Mouse (Mus musculus) MEL (cell line): ENCODE measurements at regions not wholly inside any gene's neighbourhood (a gene's known extent, or its start where the extent isn't known, plus 50 kb on each side); places are given as distances from the start of the nearest gene placed in this dataset.

Experiments used
- DNase-seq: peaks from one replicate; pipeline ENCODE4 v3.0.0; 2011; ENCODE audit warnings: low read depth, low spot score
- H3K27ac ChIP-seq: 2 replicates; pipeline ENCODE4 v1.5.1; 2012; ENCODE audit warnings: low read depth, mild to moderate bottlenecking, control low read depth, low read length, moderate library complexity; ENCODE audit not compliant: control insufficient read depth
- H3K27me3 ChIP-seq, 2 experiments: fragments of 150-350 bp in 1 of 2; sonication (generic) in 1 of 2; 2 replicates each; pipeline ENCODE4 v1.6.1; 2012; ENCODE audit warnings: low read length in 2 of 2, mild to moderate bottlenecking in 2 of 2, improper control_type of control experiment in 1 of 2, moderate library complexity in 1 of 2; ENCODE audit not compliant: insufficient read depth in 2 of 2, control insufficient read depth in 1 of 2
- H3K36me3 ChIP-seq, 2 experiments: 2 replicates each; pipeline ENCODE4 v1.6.1; 2012 to 2014; ENCODE audit warnings: low read length in 2 of 2, improper control_type of control experiment in 1 of 2, inconsistent platforms in 1 of 2, mild to moderate bottlenecking in 1 of 2; ENCODE audit not compliant: insufficient read depth in 2 of 2, control insufficient read depth in 1 of 2
- H3K4me1 ChIP-seq, 2 experiments: fragments of 150-350 bp in 1 of 2; sonication (generic) in 1 of 2; 2 replicates each; pipeline ENCODE4 v1.6.1; 2012; ENCODE audit warnings: low read length in 2 of 2, improper control_type of control experiment in 1 of 2, mild to moderate bottlenecking in 1 of 2; ENCODE audit not compliant: insufficient read depth in 2 of 2, control insufficient read depth in 1 of 2
- H3K4me3 ChIP-seq, 2 experiments: fragments of 150-350 bp in 1 of 2; sonication (generic) in 1 of 2; 2 replicates each; pipeline ENCODE4 v1.5.1; 2012; ENCODE audit warnings: low read depth in 2 of 2, low read length in 2 of 2, mild to moderate bottlenecking in 2 of 2, moderate library complexity in 2 of 2, control low read depth in 1 of 2, improper control_type of control experiment in 1 of 2; ENCODE audit not compliant: control insufficient read depth in 1 of 2, insufficient read depth in 1 of 2
- H3K79me2 ChIP-seq: 2 replicates; pipeline ENCODE4 v1.6.1; 2012; ENCODE audit warnings: mild to moderate bottlenecking, low read length, moderate library complexity; ENCODE audit not compliant: control insufficient read depth, poor library complexity, insufficient read depth
- H3K9ac ChIP-seq: 2 replicates; pipeline ENCODE4 v1.6.1; 2012; ENCODE audit warnings: low read depth, mild to moderate bottlenecking, control low read depth, low read length, moderate library complexity; ENCODE audit not compliant: control insufficient read depth, poor library complexity, severe bottlenecking
- H3K9me3 ChIP-seq: fragments of 150-350 bp; sonication (generic); replicated peaks from 2 replicates; pipeline ENCODE4 v1.6.1; 2012; ENCODE audit warnings: mild to moderate bottlenecking, low read length, improper control_type of control experiment, moderate library complexity; ENCODE audit not compliant: insufficient read depth
- CTCF ChIP-seq, 3 experiments: IDR thresholded peaks in 2 of 3; conservative IDR thresholded peaks in 1 of 3; 2 replicates each; pipeline ENCODE4 v1.5.1; 2011 to 2012; ENCODE audit warnings: low read length in 3 of 3, low read depth in 2 of 3, mild to moderate bottlenecking in 2 of 3, improper control_type of control experiment in 1 of 3, inconsistent platforms in 1 of 3, mixed read lengths in 1 of 3, moderate library complexity in 1 of 3; ENCODE audit not compliant: control insufficient read depth in 1 of 3, insufficient read depth in 1 of 3, poor library complexity in 1 of 3, severe bottlenecking in 1 of 3
- E2F4 ChIP-seq: IDR thresholded peaks from 2 replicates; pipeline ENCODE4 v1.6.1; 2011; ENCODE audit warnings: low read depth, low read length, improper control_type of control experiment, borderline replicate concordance
- EP300 ChIP-seq, 2 experiments: IDR thresholded peaks; 2 replicates each; pipeline ENCODE4 v1.6.1; 2011; ENCODE audit warnings: improper control_type of control experiment in 2 of 2, low read length in 2 of 2, low read depth in 1 of 2, mild to moderate bottlenecking in 1 of 2
- GABPA ChIP-seq: IDR thresholded peaks from 2 replicates; pipeline ENCODE4 v1.6.1; 2012; ENCODE audit warnings: low read depth, mild to moderate bottlenecking, inconsistent platforms, low read length, improper control_type of control experiment, moderate library complexity
- JUND ChIP-seq: IDR thresholded peaks from 2 replicates; pipeline ENCODE4 v1.6.1; 2011; ENCODE audit warnings: low read depth, mild to moderate bottlenecking, improper control_type of control experiment, low read length
- MAX ChIP-seq: IDR thresholded peaks from 2 replicates; pipeline ENCODE4 v1.6.1; 2011; ENCODE audit warnings: low read length, improper control_type of control experiment
- MAZ ChIP-seq: IDR thresholded peaks from 2 replicates; pipeline ENCODE4 v1.6.1; 2012; ENCODE audit warnings: low read depth, mild to moderate bottlenecking, inconsistent platforms, low read length, improper control_type of control experiment
- MXI1 ChIP-seq: IDR thresholded peaks from 2 replicates; pipeline ENCODE4 v1.6.1; 2011; ENCODE audit warnings: mild to moderate bottlenecking, low read depth, low read length, improper control_type of control experiment
- MYC ChIP-seq: IDR thresholded peaks from 2 replicates; pipeline ENCODE4 v1.6.1; 2011; ENCODE audit warnings: low read depth, mild to moderate bottlenecking, low read length, improper control_type of control experiment, moderate library complexity
- NRF1 ChIP-seq: IDR thresholded peaks from 2 replicates; pipeline ENCODE4 v1.6.1; 2014; ENCODE audit warnings: low read depth, mild to moderate bottlenecking, inconsistent platforms, low read length, improper control_type of control experiment, moderate library complexity; ENCODE audit not compliant: poor library complexity, insufficient read depth, severe bottlenecking
- POLR2AphosphoS5 ChIP-seq: IDR thresholded peaks from 2 replicates; pipeline ENCODE4 v1.6.1; 2012; ENCODE audit warnings: low read depth, borderline replicate concordance, mild to moderate bottlenecking, inconsistent platforms, low read length, moderate library complexity, mixed read lengths
- RAD21 ChIP-seq: IDR thresholded peaks from 2 replicates; pipeline ENCODE4 v1.6.1; 2011; ENCODE audit warnings: mild to moderate bottlenecking, low read depth, low read length, improper control_type of control experiment
- SIN3A ChIP-seq: IDR thresholded peaks from 2 replicates; pipeline ENCODE4 v1.6.1; 2012; ENCODE audit warnings: low read length, improper control_type of control experiment, inconsistent platforms
- ZC3H11A ChIP-seq: IDR thresholded peaks from 2 replicates; pipeline ENCODE4 v1.6.1; 2012; ENCODE audit warnings: low read depth, mild to moderate bottlenecking, inconsistent platforms, low read length, improper control_type of control experiment
- ZNF384 ChIP-seq: IDR thresholded peaks from 2 replicates; pipeline ENCODE4 v1.6.1; 2012; ENCODE audit warnings: low read depth, mild to moderate bottlenecking, inconsistent platforms, low read length, improper control_type of control experiment

DNA sequence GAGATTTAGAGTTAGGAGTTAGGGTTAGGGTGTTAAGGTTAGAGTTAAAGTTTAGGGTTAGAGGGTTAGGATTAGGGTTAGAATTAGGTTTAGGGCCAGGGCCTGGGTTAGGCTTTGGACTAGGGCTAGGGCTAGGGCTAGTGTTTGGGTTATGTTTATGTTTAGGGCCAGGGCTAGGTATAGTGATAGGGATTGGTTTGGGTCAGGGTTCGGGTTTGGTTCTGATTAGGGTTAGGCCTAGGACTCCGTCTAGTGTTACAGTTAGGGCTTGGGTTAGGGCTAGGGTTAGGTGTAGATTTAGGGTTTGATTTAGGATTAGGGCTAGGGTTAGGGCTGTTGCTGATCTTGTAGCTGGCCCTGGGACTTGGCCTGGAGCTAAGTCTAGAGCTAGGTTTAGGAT is 50.5 kb upstream of the Cr2 start:
- DNase-seq = no peak
- H3K79me2 ChIP-seq = no peaks in the 10 kb centered on the region
- no peaks in the 10 kb centered on the region for H3K9me3 ChIP-seq
- no peak overlapping the region for H3K4me3 ChIP-seq
- no peak overlapping the region for H3K27ac ChIP-seq
- TF ChIP-seq ZC3H11A = no peak
- no peak for TF ChIP-seq E2F4
- TF ChIP-seq SIN3A = no peak
- TF ChIP-seq MXI1 = no peak
- TF ChIP-seq JUND = no peak
- TF ChIP-seq NRF1 = no peak
- TF ChIP-seq MAZ = no peak
- no peak for TF ChIP-seq RAD21
- TF ChIP-seq POLR2AphosphoS5 = no peak
- TF ChIP-seq GABPA = no peak
- no peak for TF ChIP-seq MYC
- no peak for TF ChIP-seq MAX
- TF ChIP-seq CTCF (IDR thresholded peaks at IDR 0.05 in 2 of 3, conservative IDR thresholded peaks at IDR 0.05 in 1 of 3; ENCODE audit: control insufficient read depth in 1 of 3, insufficient read depth in 1 of 3, low read depth in 2 of 3, low read length in 3 of 3, poor library complexity in 1 of 3, severe bottlenecking in 1 of 3) = no peak
- TF ChIP-seq ZNF384 = no peak
- TF ChIP-seq EP300 (IDR thresholded peaks at IDR 0.05; ENCODE audit: low read depth in 1 of 2, low read length in 2 of 2) = no peak
- H3K36me3 ChIP-seq = no peaks in the 10 kb centered on the region
- H3K27me3 ChIP-seq = peaks cover 6 to 27% of the 10 kb centered on the region in 2 experiments
- no peaks in the 10 kb centered on the region for H3K4me1 ChIP-seq
- H3K9ac ChIP-seq = no peak overlapping the region
